Mouse (Mus musculus) testis, adult 2 months (tissue): ENCODE data around the gene Slx4. TPM values are rescaled to one million over a fixed set of nuclear protein-coding genes. Genes with fewer than 3 reads are reported as not detected.

Experiments
- H3K27ac ChIP-seq: fragments of 200-500 bp; 2 replicates; pipeline ENCODE4 v1.5.1; 2012; ENCODE audit warnings: low read depth, low read length; ENCODE audit not compliant: control insufficient read depth, insufficient read depth
- H3K27me3 ChIP-seq: fragments of 200-500 bp; 2 replicates; pipeline ENCODE4 v1.6.1; 2012; ENCODE audit warnings: mild to moderate bottlenecking, low read length, moderate library complexity; ENCODE audit not compliant: control insufficient read depth, insufficient read depth
- H3K36me3 ChIP-seq: fragments of 200-500 bp; 2 replicates; pipeline ENCODE4 v1.6.1; 2012; ENCODE audit warnings: mild to moderate bottlenecking, low read length; ENCODE audit not compliant: control insufficient read depth, insufficient read depth
- H3K4me1 ChIP-seq: fragments of 200-500 bp; 2 replicates; pipeline ENCODE4 v1.6.1; 2012; ENCODE audit warnings: low read length; ENCODE audit not compliant: control insufficient read depth, insufficient read depth
- H3K4me3 ChIP-seq: fragments of 200-500 bp; 2 replicates; pipeline ENCODE4 v1.5.1; 2012; ENCODE audit warnings: low read depth, mild to moderate bottlenecking, low read length, moderate library complexity, mixed read lengths; ENCODE audit not compliant: control insufficient read depth
- CTCF ChIP-seq: fragments of 200-500 bp; IDR thresholded peaks from 2 replicates; pipeline ENCODE4 v1.5.1; 2012; ENCODE audit warnings: low read depth, mild to moderate bottlenecking, inconsistent platforms, low read length, moderate library complexity; ENCODE audit not compliant: control insufficient read depth, insufficient read depth, insufficient replicate concordance
- POLR2A ChIP-seq: fragments of 200-500 bp; IDR thresholded peaks from 2 replicates; pipeline ENCODE4 v1.6.1; 2012; ENCODE audit warnings: low read depth, mild to moderate bottlenecking, inconsistent platforms, low read length, moderate library complexity; ENCODE audit not compliant: control insufficient read depth
- polyA plus RNA-seq: library from polyadenylated mRNA; depleted of rRNA; stranded (reverse); fragments of >200 nt; gene quantifications from 2 replicates; pipeline ENCODE4 v1.2.3, GENCODE M21; 2012

The Slx4 gene
- polyA plus RNA-seq, 1 experiment = 175 TPM

- no peaks in the 10 kb centered on the region for H3K27me3 ChIP-seq
- H3K36me3 ChIP-seq = no peaks in the 10 kb centered on the region
- H3K27ac ChIP-seq = no peak within 1 kb of the TSS
- no peaks in the 10 kb centered on the region for H3K4me1 ChIP-seq
- TF ChIP-seq POLR2A (no peak), CTCF (no peak)
- H3K4me3 ChIP-seq = no peak within 1 kb of the TSS
Observed at GRCm38 (mm10) chr16:4036807-4037206, 33.2 kb upstream of the Slx4 start, which contains the start of gene Dnase1. Gene Dnase1 (plus strand): TSS chr16:4036942.

GRCm38 (mm10) chr16:4035575-4035974 is 32.0 kb upstream of the Slx4 start:
- Histone ChIP-seq H3K27ac (no peak overlapping the region), H3K36me3 (no peaks in the 10 kb centered on the region), H3K4me3 (no peak overlapping the region), H3K4me1 (no peaks in the 10 kb centered on the region), H3K27me3 (no peaks in the 10 kb centered on the region)
- TF ChIP-seq CTCF (no peak), POLR2A (no peak)

GRCm38 (mm10) chr16:4034476-4034875 is 30.9 kb upstream of the Slx4 start:
- no peaks in the 10 kb centered on the region for H3K36me3 ChIP-seq
- no peaks in the 10 kb centered on the region for H3K27me3 ChIP-seq
- no peaks in the 10 kb centered on the region for H3K4me1 ChIP-seq
- no peak for TF ChIP-seq CTCF
- TF ChIP-seq POLR2A = no peak
- no peak overlapping the region for H3K27ac ChIP-seq
- no peak overlapping the region for H3K4me3 ChIP-seq

GRCm38 (mm10) chr16:4033971-4034370 is 30.4 kb upstream of the Slx4 start:
- Histone ChIP-seq H3K27me3 (no peaks in the 10 kb centered on the region), H3K36me3 (no peaks in the 10 kb centered on the region), H3K4me3 (no peak overlapping the region), H3K27ac (no peak overlapping the region), H3K4me1 (no peaks in the 10 kb centered on the region)
- TF ChIP-seq CTCF = no peak
- TF ChIP-seq POLR2A = no peak

- no peak for TF ChIP-seq POLR2A
- TF ChIP-seq CTCF = no peak
Observed at GRCm38 (mm10) chr16:4032341-4032748, 28.8 kb upstream of the Slx4 start.

GRCm38 (mm10) chr16:4031441-4032274 is 28.1 kb upstream of the Slx4 start:
- TF ChIP-seq POLR2A (no peak), CTCF (no peak)
- Histone ChIP-seq H3K4me3 (no peak overlapping the region), H3K27me3 (no peaks in the 10 kb centered on the region), H3K4me1 (no peaks in the 10 kb centered on the region), H3K27ac (no peak overlapping the region), H3K36me3 (no peaks in the 10 kb centered on the region)

More at GRCm38 (mm10) chr16:4032341-4032748, 28.8 kb upstream of the Slx4 start:
- Histone ChIP-seq H3K36me3 (no peaks in the 10 kb centered on the region), H3K4me1 (no peaks in the 10 kb centered on the region), H3K27me3 (no peaks in the 10 kb centered on the region), H3K27ac (no peak overlapping the region), H3K4me3 (no peak overlapping the region)

GRCm38 (mm10) chr16:4030501-4030900 is 26.9 kb upstream of the Slx4 start:
- Histone ChIP-seq H3K36me3 (no peaks in the 10 kb centered on the region), H3K27ac (no peak overlapping the region), H3K27me3 (no peaks in the 10 kb centered on the region), H3K4me1 (no peaks in the 10 kb centered on the region), H3K4me3 (no peak overlapping the region)
- TF ChIP-seq CTCF = no peak
- no peak for TF ChIP-seq POLR2A
